Mouse (Mus musculus) heart, embryonic 11.5 days (tissue): Measurements from ENCODE around the gene Wfdc6a. TPM values are rescaled to one million over a fixed set of nuclear protein-coding genes. Genes with fewer than 3 reads are reported as not detected.
"Not testable (repeated sequence)": the region's sequence is repeated elsewhere in the genome, so short reads cannot be mapped to it uniquely, and the experiment has no call there.

Source experiments
- ATAC-seq: fragments of 200-750 bp; cut with Nextera tagmentation; replicated peaks from 2 replicates; pipeline ENCODE4 v1.8.0; 2017; ENCODE audit warnings: moderate library complexity; ENCODE audit not compliant: insufficient number of reproducible peaks, low FRiP score, low TSS enrichment
- H3K27ac ChIP-seq: fragments of 300-500 bp; sonication (generic); 2 replicates; pipeline ENCODE4 v1.5.1; 2014; ENCODE audit warnings: mild to moderate bottlenecking, low read depth, low read length
- H3K27me3 ChIP-seq: fragments of 300-500 bp; sonication (generic); 2 replicates; pipeline ENCODE4 v1.6.1; 2014; ENCODE audit warnings: mild to moderate bottlenecking, low read length, mixed read lengths; ENCODE audit not compliant: control insufficient read depth, insufficient read depth
- H3K36me3 ChIP-seq: fragments of 300-500 bp; sonication (generic); 2 replicates; pipeline ENCODE4 v1.6.1; 2014; ENCODE audit warnings: mild to moderate bottlenecking, low read length, moderate library complexity, mixed read lengths; ENCODE audit not compliant: control insufficient read depth, insufficient read depth
- H3K4me1 ChIP-seq: fragments of 300-500 bp; sonication (generic); 2 replicates; pipeline ENCODE4 v1.6.1; 2014; ENCODE audit warnings: low read length; ENCODE audit not compliant: control insufficient read depth, insufficient read depth
- H3K4me2 ChIP-seq: fragments of 300-500 bp; sonication (generic); 2 replicates; pipeline ENCODE4 v1.6.1; 2014; ENCODE audit warnings: mild to moderate bottlenecking, moderate library complexity
- H3K4me3 ChIP-seq: fragments of 300-500 bp; sonication (generic); 2 replicates; pipeline ENCODE4 v1.5.1; 2014; ENCODE audit warnings: low read depth, low read length
- H3K9ac ChIP-seq: fragments of 300-500 bp; sonication (generic); 2 replicates; pipeline ENCODE4 v1.6.1; 2014; ENCODE audit warnings: mild to moderate bottlenecking, low read depth, low read length, moderate library complexity
- H3K9me3 ChIP-seq: fragments of 300-500 bp; sonication (generic); replicated peaks from 2 replicates; pipeline ENCODE4 v1.6.1; 2016; ENCODE audit warnings: low read length; ENCODE audit not compliant: control insufficient read depth
- WGBS: fragments of 180-500 bp; shearing (Covaris S2); extraction: QIAGEN DNeasy Blood & Tissue Kit; methylation state at CpG from one replicate; pipeline ENCODE4 v1.1.7; 2014; ENCODE audit not compliant: insufficient replicate concordance; 5-methylcytosine and 5-hydroxymethylcytosine counted together
- polyA plus RNA-seq: library from polyadenylated mRNA; unstranded; fragments of >200 nt; fragmentation: Nextera tagmentation; extraction: Ambion mirVana; gene quantifications from 2 replicates; pipeline ENCODE4 v1.2.1, GENCODE M21; 2014

The Wfdc6a gene
- polyA plus RNA-seq, 1 experiment from 2014 or later, result not detected

- 64% methylated on average over 4 of the region's 4 CpGs for WGBS
- Histone ChIP-seq H3K27me3 (no peaks in the 10 kb centered on the region), H3K4me3 (no peak within 1 kb of the TSS), H3K9me3 (no peaks in the 10 kb centered on the region), H3K4me2 (no peak within 1 kb of the TSS), H3K9ac (no peak within 1 kb of the TSS), H3K36me3 (no peaks in the 10 kb centered on the region), H3K27ac (no peak within 1 kb of the TSS), H3K4me1 (no peaks in the 10 kb centered on the region)
- no peak for ATAC-seq
These were observed 8.2 kb upstream of the Wfdc6a start, which contains the start of gene Eppin for GRCm38 (mm10) chr2:164593494-164593893. Eppin (minus strand) TSS chr2:164593594.

DNA sequence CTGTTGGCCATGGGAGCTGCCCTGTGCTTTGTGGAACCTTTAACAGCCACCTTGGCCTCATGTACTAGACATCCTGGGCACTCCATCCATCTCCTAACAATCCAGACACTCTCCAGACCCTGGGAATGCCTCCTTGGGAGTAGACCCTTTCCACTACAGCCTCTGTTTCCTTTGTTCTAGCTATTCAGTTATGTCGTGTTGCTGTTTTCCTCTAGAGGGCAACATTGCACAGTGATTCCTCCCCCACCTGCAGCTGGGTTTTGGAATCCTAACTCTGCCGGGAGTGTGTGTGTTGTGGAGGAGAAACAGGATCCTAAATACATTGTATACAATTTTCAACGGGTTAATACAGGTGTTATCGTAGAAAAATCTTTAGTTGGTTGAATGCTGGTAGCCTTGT, 6.8 kb upstream of the Wfdc6a start:
- Histone ChIP-seq H3K27me3 (no peaks in the 10 kb centered on the region), H3K36me3 (no peaks in the 10 kb centered on the region), H3K9ac (no peak overlapping the region), H3K4me1 (no peaks in the 10 kb centered on the region), H3K9me3 (no peaks in the 10 kb centered on the region), H3K27ac (no peak overlapping the region), H3K4me3 (no peak overlapping the region), H3K4me2 (no peak overlapping the region)
- 9% methylated on average over 4 of the region's 4 CpGs for WGBS
- ATAC-seq, result no peak

- not testable (repeated sequence) for H3K27ac ChIP-seq, H3K4me2 ChIP-seq, H3K4me1 ChIP-seq, H3K9me3 ChIP-seq, ATAC-seq, H3K36me3 ChIP-seq, H3K4me3 ChIP-seq, H3K27me3 ChIP-seq, H3K9ac ChIP-seq
- 71% methylated on average over 6 of the region's 6 CpGs for WGBS
These were observed 11.9 kb downstream of the Wfdc6a start, which contains the start of gene Spint3 for GRCm38 (mm10) chr2:164573359-164573758. Spint3 (minus strand) TSS chr2:164573459.

DNA sequence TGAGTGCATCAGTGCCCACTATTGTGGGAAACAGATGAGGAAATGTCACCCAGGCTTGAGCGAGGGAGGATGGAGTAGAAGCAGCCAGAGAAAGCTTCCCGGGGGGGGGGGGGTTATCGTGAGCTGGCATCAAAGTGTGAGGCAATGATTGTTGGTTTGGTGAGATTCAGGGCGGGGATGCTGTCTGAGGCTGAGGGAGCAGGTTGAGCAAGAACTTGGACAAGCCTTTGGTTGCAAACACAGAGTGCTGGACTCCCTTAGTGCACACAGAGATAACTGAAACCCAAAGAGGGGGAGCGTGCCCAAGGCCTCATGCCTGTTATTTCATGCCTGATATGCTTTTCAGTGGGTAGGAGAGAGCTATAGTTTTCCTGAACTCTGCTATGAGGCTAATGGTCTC, 17.8 kb downstream of the Wfdc6a start:
- no peak overlapping the region for H3K27ac ChIP-seq

GRCm38 (mm10) chr2:164566997-164567396, 18.2 kb downstream of the Wfdc6a start:
- Histone ChIP-seq H3K27ac (no peak overlapping the region), H3K9me3 (no peaks in the 10 kb centered on the region), H3K9ac (no peak overlapping the region), H3K27me3 (peaks cover 18% of the 10 kb centered on the region), H3K4me2 (no peak overlapping the region), H3K4me1 (0 out of 2 replicates have a peak, but pooled peaks cover 4% of the 10 kb centered on the region), H3K36me3 (no peaks in the 10 kb centered on the region), H3K4me3 (no peak overlapping the region)
- 82% methylated on average over 2 of the region's 2 CpGs for WGBS
- ATAC-seq, result no peak

More for the DNA sequence above, 17.8 kb downstream of the Wfdc6a start:
- H3K9ac ChIP-seq, result no peak overlapping the region
- H3K36me3 ChIP-seq, result no peaks in the 10 kb centered on the region
- no peak overlapping the region for H3K4me2 ChIP-seq
- 0 out of 2 replicates have a peak, but pooled peaks cover 4% of the 10 kb centered on the region for H3K4me1 ChIP-seq
- H3K9me3 ChIP-seq, result no peaks in the 10 kb centered on the region
- WGBS, result 72% methylated on average over 5 of the region's 5 CpGs
- peaks cover 13% of the 10 kb centered on the region for H3K27me3 ChIP-seq
- no peak for ATAC-seq
- no peak overlapping the region for H3K4me3 ChIP-seq

DNA sequence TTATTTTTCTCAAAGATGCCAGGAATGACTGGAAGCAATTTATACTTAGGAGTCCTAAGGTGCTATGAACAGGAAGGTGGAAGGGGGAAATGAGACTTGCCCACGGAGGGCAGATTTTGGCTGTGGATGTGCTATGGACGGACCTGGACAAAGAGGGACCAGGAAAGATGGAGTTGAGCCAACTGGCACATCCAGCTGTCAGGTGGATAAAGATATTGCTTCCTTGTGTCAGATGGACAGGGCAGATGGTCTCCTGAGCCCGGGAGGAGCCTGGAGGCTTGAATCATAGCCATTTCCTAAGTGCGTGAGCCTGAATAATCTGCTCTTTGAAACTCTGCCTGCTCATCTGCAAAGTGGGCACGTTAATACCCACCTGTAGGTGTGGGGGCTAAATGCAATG, 20.9 kb downstream of the Wfdc6a start:
- no peaks in the 10 kb centered on the region for H3K36me3 ChIP-seq
- no peak overlapping the region for H3K27ac ChIP-seq
- H3K4me2 ChIP-seq, result no peak overlapping the region
- H3K4me3 ChIP-seq, result no peak overlapping the region
- no peak overlapping the region for H3K9ac ChIP-seq
- WGBS, result 67% methylated on average over 5 of the region's 5 CpGs
- peaks cover 21% of the 10 kb centered on the region for H3K27me3 ChIP-seq
- 0 out of 2 replicates have a peak, but pooled peaks cover 4% of the 10 kb centered on the region for H3K4me1 ChIP-seq
- ATAC-seq, result no peak
- no peaks in the 10 kb centered on the region for H3K9me3 ChIP-seq

DNA sequence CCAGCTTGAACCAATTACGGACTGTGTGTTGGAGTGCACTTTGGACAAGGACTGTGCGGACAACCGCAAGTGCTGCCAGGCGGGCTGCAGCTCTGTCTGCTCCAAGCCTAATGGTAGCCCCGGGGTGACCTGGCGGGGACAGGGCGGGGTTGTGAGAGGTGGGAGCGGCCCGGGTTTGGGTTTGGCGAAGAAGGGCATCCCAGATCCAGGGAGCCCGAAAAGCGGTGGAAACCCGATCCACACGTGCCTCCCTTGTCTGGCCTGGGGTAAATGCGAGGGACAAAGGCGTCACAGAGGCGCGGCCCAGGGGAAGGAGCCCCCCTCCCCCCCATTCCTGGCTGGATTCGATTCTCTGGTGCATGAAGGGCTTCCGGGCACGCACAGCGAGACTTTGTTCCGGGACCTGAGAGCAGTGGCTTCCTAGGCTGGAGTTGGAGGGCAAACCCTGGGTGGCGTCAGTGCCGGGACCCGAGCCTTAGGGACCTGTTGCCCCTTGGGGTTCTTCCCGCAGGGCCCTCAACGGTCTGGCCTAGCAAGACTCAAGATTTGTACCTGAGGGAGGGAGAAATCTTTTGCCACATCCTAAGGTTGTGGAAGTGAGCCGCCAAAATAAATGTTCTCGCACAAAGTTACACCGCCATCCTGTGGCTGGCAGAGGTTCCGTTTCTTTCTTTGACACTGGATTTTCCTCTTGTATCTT, 21.8 kb downstream of the Wfdc6a start:
- peak; percentile 41; the same call in 1 of the 2 replicates for ATAC-seq
- Histone ChIP-seq H3K9me3 (no peaks in the 10 kb centered on the region), H3K9ac (peak overlapping the region; percentile 72), H3K4me1 (0 out of 2 replicates have a peak, but pooled peaks cover 4% of the 10 kb centered on the region), H3K36me3 (no peaks in the 10 kb centered on the region), H3K27me3 (peaks cover 21% of the 10 kb centered on the region), H3K4me2 (peak overlapping the region; percentile 97), H3K27ac (no peak overlapping the region), H3K4me3 (peak overlapping the region; percentile 52)
- under 1% methylated on average over 32 of the region's 32 CpGs for WGBS

DNA sequence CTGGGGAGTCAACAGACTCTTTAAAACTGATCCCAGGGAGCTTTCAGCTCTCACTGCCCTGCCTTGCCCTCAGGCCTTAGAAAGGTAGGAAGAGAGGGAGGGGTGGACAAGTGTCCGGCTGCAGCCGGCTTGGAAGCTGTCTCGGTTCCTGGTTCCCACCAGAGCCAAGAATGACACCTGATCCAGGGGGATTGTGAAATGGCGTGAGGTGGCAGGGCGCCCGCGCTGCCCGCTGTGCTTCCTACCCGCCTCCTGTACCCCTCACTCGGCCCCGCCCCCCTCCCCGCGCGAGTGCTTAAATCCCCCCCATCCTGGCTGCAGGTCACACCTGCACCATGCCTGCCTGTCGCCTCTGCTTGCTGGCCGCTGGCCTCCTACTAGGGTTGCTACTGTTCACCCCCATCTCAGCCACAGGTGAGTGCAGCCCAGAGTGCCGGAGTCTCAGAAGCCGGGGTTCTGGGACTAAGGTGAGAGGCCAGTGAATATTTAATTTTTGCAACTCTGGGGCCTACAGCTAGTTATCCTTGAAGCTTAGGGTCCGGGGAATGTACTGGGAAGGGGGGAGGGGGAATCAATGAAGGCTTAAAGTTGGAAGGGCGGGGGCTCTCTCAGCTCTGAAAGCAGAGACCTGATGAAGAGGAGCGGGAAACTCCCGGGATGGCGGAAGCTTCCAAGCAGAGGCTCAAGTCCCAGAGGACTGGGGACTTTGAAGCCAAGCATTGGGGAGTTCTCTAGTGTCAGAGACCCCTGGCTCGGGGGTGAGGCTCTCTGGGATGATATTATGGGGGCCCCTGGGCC, 22.7 kb downstream of the Wfdc6a start, which contains the start of gene Wfdc2:
Gene Wfdc2, plus strand, starts transcription at position 23 of the 798 bp plus-strand sequence.
- ATAC-seq, result no peak
- Histone ChIP-seq H3K27ac (no peak within 1 kb of the TSS), H3K4me3 (peak within 1 kb of the TSS; percentile 52), H3K4me1 (0 out of 2 replicates have a peak, but pooled peaks cover 4% of the 10 kb centered on the region), H3K27me3 (peaks cover 21% of the 10 kb centered on the region), H3K36me3 (no peaks in the 10 kb centered on the region), H3K9me3 (no peaks in the 10 kb centered on the region), H3K9ac (peak within 1 kb of the TSS; percentile 72), H3K4me2 (peak within 1 kb of the TSS; percentile 97)
- 4% methylated on average over 24 of the region's 24 CpGs for WGBS
